In the genomic region with DNA sequence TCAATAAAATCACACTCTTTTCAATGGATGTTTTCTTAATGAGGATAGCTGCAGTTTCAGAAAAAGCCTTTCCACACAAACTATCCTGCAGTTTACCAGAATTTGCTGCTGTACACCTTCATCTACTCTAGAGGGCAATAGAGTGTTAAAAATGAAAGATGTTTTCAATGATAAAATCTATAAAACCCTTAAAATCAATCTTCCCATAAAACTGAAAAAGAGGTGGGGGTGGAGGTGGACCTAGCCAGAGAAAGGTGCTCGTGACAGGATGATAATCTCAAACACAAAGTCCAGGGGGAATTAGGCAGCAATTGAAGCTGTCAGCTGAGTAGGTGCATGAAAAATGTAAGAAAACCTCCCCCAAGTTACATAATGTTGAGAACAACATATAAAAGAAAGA, we compare ENCODE assay signal across 8 mouse cellular contexts.
DNase-seq lines count a peak whose midpoint lies in the region; ATAC-seq lines count a peak whose summit lies in the region.

No protein-coding gene starts in this region.

- no peak for DNase-seq in hindbrain, embryonic 10.5 days (ENCODE audit: low spot score)
- peak; percentile 5 for DNase-seq in CD4-positive helper T cell, adult 2 months (ENCODE audit: low read depth, low spot score)
- DNase-seq in brain, adult 2 months (ENCODE audit: low read depth, low spot score), result peak; percentile 57
- DNase-seq in induced T-regulatory cell, adult 2 months (ENCODE audit: low read depth), result peak; percentile 35
- peak; percentile 11 for DNase-seq in right cerebral cortex, postnatal 25 days
- DNase-seq in kidney, postnatal 4 days, result no peak

- no peaks in the 10 kb centered on the region for H3K9me3 ChIP-seq in hindbrain, embryonic 12.5 days (replicated peaks)
- H3K9me3 ChIP-seq in hindbrain, embryonic 10.5 days, result no peaks in the 10 kb centered on the region

- H3K27me3 ChIP-seq in hindbrain, embryonic 12.5 days, result no peaks in the 10 kb centered on the region
- H3K27me3 ChIP-seq in hindbrain, embryonic 10.5 days (ENCODE audit: insufficient read depth, poor library complexity, severe bottlenecking), result no peaks in the 10 kb centered on the region

- no peaks in the 10 kb centered on the region for H3K36me3 ChIP-seq in hindbrain, embryonic 12.5 days
- H3K36me3 ChIP-seq in hindbrain, embryonic 10.5 days, result no peaks in the 10 kb centered on the region

- no peak overlapping the region for H3K4me3 ChIP-seq in hindbrain, embryonic 12.5 days
- H3K4me3 ChIP-seq in hindbrain, embryonic 10.5 days, result no peak overlapping the region

- WGBS in hindbrain, embryonic 12.5 days, result 7% methylated on average over 1 of the region's 1 CpGs
- WGBS in hindbrain, embryonic 10.5 days, result 33% methylated on average over 1 of the region's 1 CpGs

- peak; percentile 46; the same call in 1 of the 2 replicates for ATAC-seq in hindbrain, embryonic 12.5 days (ENCODE audit: low FRiP score)
- ATAC-seq in erythroblast, adult 5-6 weeks (replicated peaks; ENCODE audit: low FRiP score, poor library complexity, severe bottlenecking), result no peak

- no peak overlapping the region for H3K9ac ChIP-seq in hindbrain, embryonic 12.5 days

- H3K4me1 ChIP-seq in hindbrain, embryonic 12.5 days, result no peaks in the 10 kb centered on the region
- H3K4me1 ChIP-seq in hindbrain, embryonic 10.5 days (replicated peaks), result no peaks in the 10 kb centered on the region

- no peak overlapping the region for H3K27ac ChIP-seq in hindbrain, embryonic 12.5 days
- no peak overlapping the region for H3K27ac ChIP-seq in hindbrain, embryonic 10.5 days

- H3K4me2 ChIP-seq in hindbrain, embryonic 12.5 days (replicated peaks), result no peak overlapping the region

Comparison
In these comparisons a context has a peak if more than half of its experiments do, and no peak if none do; other contexts are left out.
1. DNase-seq: peak in CD4-positive helper T cell, adult 2 months (single experiment), brain, adult 2 months (single experiment), induced T-regulatory cell, adult 2 months (single experiment) and right cerebral cortex, postnatal 25 days (single experiment); none in hindbrain, embryonic 10.5 days (single experiment) and kidney, postnatal 4 days (0 of 2).